ENCODE assay signal across 10 mouse cellular contexts in genomic region chr16:28898509-28899160, GRCm38 (mm10). TPM values are rescaled to one million over a fixed set of nuclear protein-coding genes. Genes with fewer than 3 reads are reported as not detected.
A peak's percentile ranks its signal among the peaks of the same experiment; 100 is the strongest.
DNase-seq lines count a peak whose midpoint lies in the region; ATAC-seq lines count a peak whose summit lies in the region.
"Had no signal": no experiment of that assay in that cellular context is flagged by ENCODE, and none has a peak within 500 bp of the region (broad histone marks: within the 10 kb centered on the region; RNA-seq: fewer than 3 reads in every experiment).

No protein-coding gene starts in this region.

- H3K4me1 ChIP-seq in heart, embryonic 15.5 days (replicated peaks): peaks cover 13% of the 10 kb centered on the region
- peaks cover 48% of the 10 kb centered on the region for H3K4me1 ChIP-seq in limb, embryonic 10.5 days

- H3K27me3 ChIP-seq in heart, embryonic 15.5 days: no peaks in the 10 kb centered on the region
- H3K27me3 ChIP-seq in limb, embryonic 10.5 days (ENCODE audit: low read depth, poor library complexity, severe bottlenecking): no peaks in the 10 kb centered on the region

- ATAC-seq in heart, embryonic 15.5 days (replicated peaks; ENCODE audit: insufficient number of reproducible peaks, insufficient read depth, low FRiP score, low read depth): peak; percentile 28; the same call in 1 of the 2 replicates

- peak overlapping the region; percentile 45 for H3K4me2 ChIP-seq in heart, embryonic 15.5 days

- WGBS in heart, embryonic 15.5 days: 13% methylated on average over 15 of the region's 15 CpGs
- 29% methylated on average over 15 of the region's 15 CpGs for WGBS in limb, embryonic 10.5 days

- no peak overlapping the region for H3K27ac ChIP-seq in heart, embryonic 15.5 days
- peak overlapping the region; percentile 14; the same call in 1 of the 2 replicates for H3K27ac ChIP-seq in limb, embryonic 10.5 days

- DNase-seq in R1 (ENCODE audit: low read depth, low spot score): peak; percentile 36
- DNase-seq in cerebellum, adult 11-12 months: peak; percentile 53
- no peak for DNase-seq in limb, embryonic 10.5 days (ENCODE audit: low spot score)
- DNase-seq in layer of hippocampus, postnatal 36 days: no peak
- no peak for DNase-seq in thymus, postnatal 14 days
- no peak for DNase-seq in adipocyte (ENCODE audit: low spot score)
- DNase-seq in right cerebral cortex, postnatal 36 days (ENCODE audit: low spot score in 2 of 2): no peak
- DNase-seq: gastrocnemius, postnatal 25 days had no signal

- no peak overlapping the region for H3K9ac ChIP-seq in heart, embryonic 15.5 days

- H3K36me3 ChIP-seq in heart, embryonic 15.5 days: no peaks in the 10 kb centered on the region
- H3K36me3 ChIP-seq in limb, embryonic 10.5 days: no peaks in the 10 kb centered on the region

- peak overlapping the region; percentile 9; the same call in 1 of the 2 replicates for H3K4me3 ChIP-seq in heart, embryonic 15.5 days
- H3K4me3 ChIP-seq in limb, embryonic 10.5 days: no peak overlapping the region
- H3K4me3 ChIP-seq: myocyte had no signal

- no peaks in the 10 kb centered on the region for H3K9me3 ChIP-seq in heart, embryonic 15.5 days (replicated peaks)
- no peaks in the 10 kb centered on the region for H3K9me3 ChIP-seq in limb, embryonic 10.5 days (replicated peaks)

RNA-seq across cellular contexts. Expression of gene Mb21d2, which starts 30.8 kb away (rescaled TPM):
- polyA plus RNA-seq in heart, embryonic 15.5 days (2015; fragmentation: Nextera tagmentation; extraction: Ambion mirVana): 3.2 and 3.5 TPM in 2 replicates
- 5.8 and 6.4 TPM in 2 replicates for polyA plus RNA-seq in limb, embryonic 10.5 days (2016; fragmentation: Nextera tagmentation; extraction: Ambion mirVana)
- 10 to 100 TPM; 24.4 to 25.1 TPM for total RNA-seq in layer of hippocampus, postnatal 36 days (2021)

Comparison
In these comparisons a context has a peak if more than half of its experiments do, and no peak if none do; other contexts are left out.
1. DNase-seq: peak in R1 (single experiment) and cerebellum, adult 11-12 months (single experiment); none in limb, embryonic 10.5 days (single experiment), layer of hippocampus, postnatal 36 days (0 of 2), thymus, postnatal 14 days (single experiment), adipocyte (single experiment) and right cerebral cortex, postnatal 36 days (0 of 2).